Mouse (Mus musculus): ENCODE measurements around the gene Gm21974.

DNA sequence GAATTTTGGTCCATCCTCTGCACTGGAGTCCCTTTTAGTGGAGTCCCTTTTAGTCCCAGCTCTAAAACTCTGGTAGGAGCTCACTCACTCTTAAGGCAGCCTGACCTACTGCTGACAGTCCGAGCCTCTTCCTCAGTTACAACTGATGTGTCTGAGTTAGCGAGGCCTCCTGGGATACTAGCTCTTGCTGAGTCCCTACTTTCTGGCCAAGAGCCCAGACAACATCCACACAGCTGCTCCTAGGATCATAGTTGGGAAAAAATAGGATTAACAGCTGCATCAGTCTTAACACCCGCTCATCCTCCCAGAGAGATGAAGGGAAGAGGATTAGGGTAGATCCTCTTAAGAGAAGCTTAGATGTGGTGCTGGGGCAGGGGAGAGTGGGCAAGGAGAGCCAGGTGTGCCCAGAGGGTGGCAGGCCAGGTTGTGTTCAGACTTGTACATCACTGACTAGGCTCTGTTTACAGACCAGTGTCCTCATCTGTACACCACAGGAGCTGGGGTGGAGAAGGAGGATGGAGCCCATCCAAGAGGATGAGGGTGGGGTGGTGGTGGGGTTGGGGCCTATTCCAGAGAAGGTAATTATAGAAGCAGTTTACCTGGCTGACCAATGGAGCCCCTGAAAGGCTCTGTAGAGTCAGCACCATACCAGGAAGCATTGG lies 26.0 kb downstream of the Gm21974 start:
- no peak for TF ChIP-seq CTCF (IDR thresholded peaks at IDR 0.05; ENCODE audit: borderline replicate concordance, insufficient read depth, low read length)
- TF ChIP-seq POLR2A (IDR thresholded peaks at IDR 0.05; ENCODE audit: low read depth, low read length), result no peak
